Mouse (Mus musculus) MEL (cell line): Measurements from ENCODE around the gene Fmo4.

Source experiments
- CTCF ChIP-seq, 3 experiments: IDR thresholded peaks in 2 of 3; conservative IDR thresholded peaks in 1 of 3; 2 replicates each; pipeline ENCODE4 v1.5.1; 2011 to 2012; ENCODE audit warnings: low read length in 3 of 3, low read depth in 2 of 3, mild to moderate bottlenecking in 2 of 3, improper control_type of control experiment in 1 of 3, inconsistent platforms in 1 of 3, mixed read lengths in 1 of 3, moderate library complexity in 1 of 3; ENCODE audit not compliant: control insufficient read depth in 1 of 3, insufficient read depth in 1 of 3, poor library complexity in 1 of 3, severe bottlenecking in 1 of 3
- ETS1 ChIP-seq: IDR thresholded peaks from 2 replicates; pipeline ENCODE4 v1.6.1; 2012; ENCODE audit warnings: low read depth, mild to moderate bottlenecking, inconsistent platforms, low read length, improper control_type of control experiment, moderate library complexity
- GATA1 ChIP-seq: IDR thresholded peaks from 2 replicates; pipeline ENCODE4 v1.6.1; 2011; ENCODE audit warnings: low read depth, low read length, improper control_type of control experiment
- MYB ChIP-seq: IDR thresholded peaks from 2 replicates; pipeline ENCODE4 v1.6.1; 2011; ENCODE audit warnings: mild to moderate bottlenecking, low read depth, low read length, improper control_type of control experiment
- POLR2A ChIP-seq, 2 experiments: IDR thresholded peaks; 2 replicates each; pipeline ENCODE4 v1.6.1; 2011 to 2012; ENCODE audit warnings: low read length in 2 of 2, mild to moderate bottlenecking in 2 of 2, control low read depth in 1 of 2, improper control_type of control experiment in 1 of 2, low read depth in 1 of 2, moderate library complexity in 1 of 2; ENCODE audit not compliant: control insufficient read depth in 1 of 2, insufficient read depth in 1 of 2, poor library complexity in 1 of 2
- POLR2AphosphoS5 ChIP-seq: IDR thresholded peaks from 2 replicates; pipeline ENCODE4 v1.6.1; 2012; ENCODE audit warnings: low read depth, borderline replicate concordance, mild to moderate bottlenecking, inconsistent platforms, low read length, moderate library complexity, mixed read lengths
- SMC3 ChIP-seq: IDR thresholded peaks from 2 replicates; pipeline ENCODE4 v1.6.1; 2011; ENCODE audit warnings: low read depth, low read length, improper control_type of control experiment
- TAL1 ChIP-seq: IDR thresholded peaks from 2 replicates; pipeline ENCODE4 v1.6.1; 2012; ENCODE audit warnings: mild to moderate bottlenecking, inconsistent platforms, low read length, moderate library complexity, mixed read lengths
- UBTF ChIP-seq: IDR thresholded peaks from 2 replicates; pipeline ENCODE4 v1.6.1; 2012; ENCODE audit warnings: low read depth, mild to moderate bottlenecking, inconsistent platforms, low read length, improper control_type of control experiment, moderate library complexity, borderline replicate concordance; ENCODE audit not compliant: insufficient read depth
- USF1 ChIP-seq: IDR thresholded peaks from 2 replicates; pipeline ENCODE4 v1.6.1; 2014; ENCODE audit warnings: low read depth, mild to moderate bottlenecking, inconsistent platforms, low read length, improper control_type of control experiment, moderate library complexity
- ZC3H11A ChIP-seq: IDR thresholded peaks from 2 replicates; pipeline ENCODE4 v1.6.1; 2012; ENCODE audit warnings: low read depth, mild to moderate bottlenecking, inconsistent platforms, low read length, improper control_type of control experiment
- ZNF384 ChIP-seq: IDR thresholded peaks from 2 replicates; pipeline ENCODE4 v1.6.1; 2012; ENCODE audit warnings: low read depth, mild to moderate bottlenecking, inconsistent platforms, low read length, improper control_type of control experiment

DNA sequence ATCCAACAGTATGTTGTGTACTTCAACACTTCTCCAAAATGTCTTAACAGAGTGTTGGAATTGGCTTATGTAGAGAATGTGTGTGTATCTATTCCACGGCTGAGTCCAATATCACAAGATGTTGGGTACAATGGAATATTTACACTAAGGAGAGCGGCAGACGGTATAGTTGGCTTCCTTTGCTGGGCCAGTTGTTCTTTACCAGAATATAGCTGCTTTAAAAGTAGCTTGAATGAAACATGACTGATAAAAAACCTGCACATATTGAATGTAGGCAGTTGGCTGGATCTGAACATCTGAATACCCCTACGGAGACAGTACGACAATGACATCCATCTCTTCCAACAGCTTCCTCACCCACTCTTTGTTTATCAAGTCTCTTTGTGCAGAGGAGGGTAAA is 5.5 kb upstream of the Fmo4 start:
- no peak for TF ChIP-seq TAL1
- TF ChIP-seq SMC3, result no peak
- no peak for TF ChIP-seq UBTF
- TF ChIP-seq CTCF (IDR thresholded peaks at IDR 0.05 in 2 of 3, conservative IDR thresholded peaks at IDR 0.05 in 1 of 3; ENCODE audit: control insufficient read depth in 1 of 3, insufficient read depth in 1 of 3, low read depth in 2 of 3, low read length in 3 of 3, poor library complexity in 1 of 3, severe bottlenecking in 1 of 3), result no peak
- no peak for TF ChIP-seq POLR2A (IDR thresholded peaks at IDR 0.05; ENCODE audit: control insufficient read depth in 1 of 2, insufficient read depth in 1 of 2, low read depth in 1 of 2, low read length in 2 of 2, poor library complexity in 1 of 2)
- no peak for TF ChIP-seq ZC3H11A
- TF ChIP-seq POLR2AphosphoS5, result no peak
- TF ChIP-seq ZNF384, result no peak
- no peak for TF ChIP-seq ETS1
- TF ChIP-seq MYB, result no peak
- TF ChIP-seq GATA1, result no peak
- TF ChIP-seq USF1, result no peak
